Mouse (Mus musculus): ENCODE data around the gene Hnrnph3. TPM values are rescaled to one million over a fixed set of nuclear protein-coding genes. Genes with fewer than 3 reads are reported as not detected.
"Not testable (repeated sequence)": the region's sequence is repeated elsewhere in the genome, so short reads cannot be mapped to it uniquely, and the experiment has no call there.

The Hnrnph3 gene
- polyA plus RNA-seq, 1 experiment from 2014 or later = 81.2 TPM

DNA sequence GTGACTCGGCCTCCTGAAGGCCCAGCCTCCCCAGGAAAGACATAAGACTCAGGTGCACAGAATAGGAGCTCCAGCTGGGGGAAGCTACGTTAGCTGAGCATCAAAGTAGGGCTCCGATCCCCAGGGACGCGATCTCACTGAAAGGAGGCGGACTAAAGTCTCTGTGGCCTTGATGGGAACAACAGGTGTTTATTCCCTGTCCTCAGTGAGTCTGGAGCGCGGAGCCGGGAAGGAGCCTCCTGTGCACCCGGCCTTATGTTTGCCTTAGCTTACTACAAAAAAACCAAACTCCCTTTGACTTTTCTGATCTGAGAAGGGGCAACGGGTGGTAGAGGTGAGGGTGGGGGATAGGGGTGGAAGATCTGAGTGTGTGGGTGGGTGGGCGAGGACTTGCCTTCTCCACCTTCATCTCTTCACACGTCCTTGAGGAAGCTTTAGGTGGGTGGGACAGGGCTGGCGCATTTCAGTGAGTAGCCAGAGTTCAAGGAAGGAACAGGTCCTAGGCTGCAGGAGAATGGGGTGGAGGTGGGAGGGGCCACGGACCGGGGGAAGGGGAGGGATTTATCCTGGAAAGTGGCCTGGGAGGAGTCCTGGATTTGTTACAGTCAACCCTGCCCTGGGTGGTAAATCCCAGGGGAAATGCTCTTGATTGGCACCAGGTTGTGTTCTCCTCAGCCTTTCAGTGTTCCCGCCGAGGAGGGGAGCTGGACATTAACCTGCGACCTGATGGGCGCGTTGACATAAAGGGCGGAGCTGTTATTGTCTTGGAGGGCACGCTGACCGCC is 33.1 kb upstream of the Hnrnph3 start:
- 43% methylated on average over 24 of the region's 24 CpGs for WGBS
- Histone ChIP-seq H3K9me3 (replicated peaks; ENCODE audit: control insufficient read depth, low read length) (no peaks in the 10 kb centered on the region), H3K27me3 (replicated peaks; ENCODE audit: control insufficient read depth, insufficient read depth, low read length) (no peaks in the 10 kb centered on the region), H3K4me2 (ENCODE audit: low read length) (no peak overlapping the region), H3K9ac (ENCODE audit: low read length) (no peak overlapping the region), H3K4me3 (ENCODE audit: low read depth, low read length) (no peak overlapping the region), H3K4me1 (ENCODE audit: control insufficient read depth, insufficient read depth, low read length) (no peaks in the 10 kb centered on the region), H3K27ac (ENCODE audit: low read depth, low read length) (no peak overlapping the region), H3K36me3 (ENCODE audit: control insufficient read depth, insufficient read depth, low read length) (no peaks in the 10 kb centered on the region)
- ATAC-seq (no peak), DNase-seq (ENCODE audit: low spot score) (no peak)

DNA sequence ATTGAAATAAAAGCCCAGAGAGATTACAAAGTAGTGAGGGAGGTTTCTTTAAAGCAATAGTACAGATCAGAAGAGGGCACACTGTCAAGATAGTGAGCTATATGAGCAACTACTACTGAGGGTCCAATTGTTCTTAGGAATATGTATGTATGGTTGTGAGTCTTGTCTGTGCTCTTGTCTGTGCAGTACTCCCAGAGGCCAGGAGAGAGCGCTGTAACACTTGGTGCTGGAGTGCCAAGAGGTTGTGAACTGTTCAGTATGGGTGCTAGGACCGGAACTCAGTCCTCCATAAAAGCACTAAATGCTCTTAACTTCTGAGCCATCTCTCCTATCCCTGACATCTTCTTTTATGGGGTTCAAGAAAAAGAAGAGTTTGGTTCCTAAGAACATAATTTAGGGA is 30.6 kb upstream of the Hnrnph3 start:
- H3K9me3 ChIP-seq (replicated peaks; ENCODE audit: control insufficient read depth, low read length) = no peaks in the 10 kb centered on the region
- H3K9ac ChIP-seq (ENCODE audit: low read length) = no peak overlapping the region
- ATAC-seq (no peak), DNase-seq (ENCODE audit: low spot score) (no peak)
- no peak overlapping the region for H3K4me2 ChIP-seq (ENCODE audit: low read length)
- no peaks in the 10 kb centered on the region for H3K4me1 ChIP-seq (ENCODE audit: control insufficient read depth, insufficient read depth, low read length)
- H3K27me3 ChIP-seq (replicated peaks; ENCODE audit: control insufficient read depth, insufficient read depth, low read length) = no peaks in the 10 kb centered on the region
- no peaks in the 10 kb centered on the region for H3K36me3 ChIP-seq (ENCODE audit: control insufficient read depth, insufficient read depth, low read length)
- WGBS = 79% methylated on average over 2 of the region's 2 CpGs
- no peak overlapping the region for H3K27ac ChIP-seq (ENCODE audit: low read depth, low read length)
- H3K4me3 ChIP-seq (ENCODE audit: low read depth, low read length) = no peak overlapping the region

DNA sequence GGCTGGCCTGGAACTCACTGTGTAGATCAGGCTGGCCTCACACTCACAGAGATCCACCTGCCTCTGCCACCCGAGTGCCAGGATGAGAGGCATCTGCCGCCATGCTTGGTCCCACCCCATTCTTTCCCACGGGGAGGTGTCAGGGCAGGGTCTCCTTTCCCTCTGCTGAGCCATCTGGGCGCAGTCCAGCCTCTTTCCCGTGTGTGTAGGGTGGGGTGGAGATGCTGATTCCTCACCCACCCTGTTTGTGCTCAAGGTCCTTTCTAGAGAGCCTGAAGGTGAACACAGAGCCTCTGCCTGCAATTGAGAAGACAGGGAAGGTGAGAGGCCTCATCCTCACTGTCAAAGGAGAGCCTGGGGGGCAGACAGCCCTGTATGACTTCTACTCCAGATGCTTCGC is 30.1 kb upstream of the Hnrnph3 start:
- not testable (repeated sequence) for H3K36me3 ChIP-seq (ENCODE audit: control insufficient read depth, insufficient read depth, low read length); H3K4me3 ChIP-seq (ENCODE audit: low read depth, low read length); H3K4me1 ChIP-seq (ENCODE audit: control insufficient read depth, insufficient read depth, low read length); H3K4me2 ChIP-seq (ENCODE audit: low read length); H3K9me3 ChIP-seq (replicated peaks; ENCODE audit: control insufficient read depth, low read length); H3K27me3 ChIP-seq (replicated peaks; ENCODE audit: control insufficient read depth, insufficient read depth, low read length); H3K27ac ChIP-seq (ENCODE audit: low read depth, low read length); DNase-seq (ENCODE audit: low spot score); H3K9ac ChIP-seq (ENCODE audit: low read length); ATAC-seq
- WGBS = 88% methylated on average over 6 of the region's 6 CpGs

DNA sequence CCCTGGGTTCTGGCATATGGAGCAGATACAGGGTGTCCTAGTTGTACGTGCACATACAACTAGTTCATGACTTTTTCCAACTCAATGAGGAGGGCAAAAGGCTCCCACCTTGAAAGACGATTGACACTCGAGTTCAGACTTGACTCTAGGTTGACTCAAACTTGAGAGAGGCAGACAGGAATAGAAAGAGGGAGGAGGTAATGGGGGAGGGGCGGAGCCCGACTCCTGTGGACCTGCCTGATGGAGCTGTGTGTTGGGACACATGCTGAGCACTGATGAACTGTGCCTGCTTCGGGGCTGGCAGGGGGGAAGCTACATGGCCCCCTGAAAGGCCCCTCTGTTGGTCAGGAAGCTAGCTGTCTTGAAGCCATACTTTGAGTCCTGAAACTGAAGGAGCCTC is 29.0 kb upstream of the Hnrnph3 start:
- 52% methylated on average over 6 of the region's 6 CpGs for WGBS

DNA sequence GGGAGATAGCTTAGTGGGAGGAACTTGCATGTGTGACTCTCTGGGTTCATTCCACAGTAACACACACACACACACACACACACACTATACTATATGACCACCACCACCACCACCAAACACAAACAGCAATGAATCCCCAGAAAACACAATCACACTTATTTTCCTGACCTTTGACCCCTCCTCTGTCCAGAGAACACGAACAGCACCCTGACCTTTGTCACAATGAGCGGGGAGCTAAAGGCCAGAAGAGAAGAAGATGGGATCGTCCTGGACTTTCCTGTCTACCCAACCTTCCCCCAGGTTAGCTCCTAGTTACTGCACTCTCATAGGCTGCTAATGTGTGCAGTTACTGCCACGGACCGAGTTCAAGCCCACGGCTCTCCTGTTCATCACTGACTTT is 28.0 kb upstream of the Hnrnph3 start:
- 89% methylated on average over 6 of the region's 6 CpGs for WGBS
- no peak overlapping the region for H3K4me3 ChIP-seq (ENCODE audit: low read depth, low read length)

More for the DNA sequence above, 29.0 kb upstream of the Hnrnph3 start:
- no peak overlapping the region for H3K9ac ChIP-seq (ENCODE audit: low read length)
- no peak for DNase-seq (ENCODE audit: low spot score)
- H3K4me3 ChIP-seq (ENCODE audit: low read depth, low read length) = no peak overlapping the region
- no peak for ATAC-seq
- no peaks in the 10 kb centered on the region for H3K4me1 ChIP-seq (ENCODE audit: control insufficient read depth, insufficient read depth, low read length)
- H3K36me3 ChIP-seq (ENCODE audit: control insufficient read depth, insufficient read depth, low read length) = no peaks in the 10 kb centered on the region
- no peak overlapping the region for H3K27ac ChIP-seq (ENCODE audit: low read depth, low read length)
- no peaks in the 10 kb centered on the region for H3K27me3 ChIP-seq (replicated peaks; ENCODE audit: control insufficient read depth, insufficient read depth, low read length)
- no peaks in the 10 kb centered on the region for H3K9me3 ChIP-seq (replicated peaks; ENCODE audit: control insufficient read depth, low read length)
- H3K4me2 ChIP-seq (ENCODE audit: low read length) = no peak overlapping the region

DNA sequence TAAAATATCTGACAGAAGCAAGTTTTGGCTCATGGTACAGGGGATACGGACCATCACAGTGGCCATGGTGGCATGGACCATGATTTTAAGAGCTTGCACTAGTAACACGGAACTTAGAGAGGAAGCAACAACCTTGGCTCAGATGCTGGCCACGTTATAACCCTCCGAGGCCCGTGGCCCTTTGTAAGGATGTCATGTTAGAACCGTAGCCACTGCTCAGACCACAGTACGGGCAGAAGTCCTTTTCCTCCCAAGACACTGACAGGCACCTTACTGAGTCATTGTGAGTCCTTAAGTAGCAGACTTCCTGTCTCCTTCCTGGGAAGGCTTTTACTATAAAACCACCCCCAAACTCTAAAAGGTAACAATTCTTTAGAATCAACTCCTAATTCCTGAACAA is 27.2 kb upstream of the Hnrnph3 start:
- Histone ChIP-seq H3K4me2 (ENCODE audit: low read length) (no peak overlapping the region), H3K9ac (ENCODE audit: low read length) (no peak overlapping the region), H3K27me3 (replicated peaks; ENCODE audit: control insufficient read depth, insufficient read depth, low read length) (no peaks in the 10 kb centered on the region), H3K4me3 (ENCODE audit: low read depth, low read length) (no peak overlapping the region), H3K9me3 (replicated peaks; ENCODE audit: control insufficient read depth, low read length) (no peaks in the 10 kb centered on the region), H3K27ac (ENCODE audit: low read depth, low read length) (no peak overlapping the region), H3K36me3 (ENCODE audit: control insufficient read depth, insufficient read depth, low read length) (no peaks in the 10 kb centered on the region), H3K4me1 (ENCODE audit: control insufficient read depth, insufficient read depth, low read length) (no peaks in the 10 kb centered on the region)
- ATAC-seq = no peak
- DNase-seq (ENCODE audit: low spot score) = no peak
- 77% methylated on average over 7 of the region's 7 CpGs for WGBS

More for the DNA sequence above, 28.0 kb upstream of the Hnrnph3 start:
- no peak for DNase-seq (ENCODE audit: low spot score)
- Histone ChIP-seq H3K9ac (ENCODE audit: low read length) (no peak overlapping the region), H3K4me2 (ENCODE audit: low read length) (no peak overlapping the region), H3K4me1 (ENCODE audit: control insufficient read depth, insufficient read depth, low read length) (no peaks in the 10 kb centered on the region), H3K27me3 (replicated peaks; ENCODE audit: control insufficient read depth, insufficient read depth, low read length) (no peaks in the 10 kb centered on the region), H3K36me3 (ENCODE audit: control insufficient read depth, insufficient read depth, low read length) (no peaks in the 10 kb centered on the region), H3K27ac (ENCODE audit: low read depth, low read length) (no peak overlapping the region), H3K9me3 (replicated peaks; ENCODE audit: control insufficient read depth, low read length) (no peaks in the 10 kb centered on the region)
- no peak for ATAC-seq

DNA sequence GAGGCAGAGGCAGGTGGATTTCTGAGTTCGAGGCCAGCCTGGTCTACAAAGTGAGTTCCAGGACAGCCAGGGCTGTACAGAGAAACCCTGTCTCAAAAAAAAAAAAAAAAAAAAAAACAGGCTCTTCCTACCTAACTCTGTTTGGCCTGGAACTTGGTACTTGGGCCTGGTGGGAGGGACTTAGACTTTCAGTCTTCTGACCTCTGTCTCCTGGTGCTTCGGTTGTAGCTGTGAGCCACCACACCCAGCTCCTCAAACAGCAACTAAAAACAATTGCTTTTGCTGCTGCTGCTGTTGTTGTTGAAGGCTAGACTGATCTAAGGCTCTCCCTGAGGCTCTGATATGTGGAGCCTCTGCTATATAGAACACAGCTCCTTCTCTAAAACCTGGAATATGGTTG is 25.1 kb upstream of the Hnrnph3 start:
- no peak overlapping the region for H3K4me2 ChIP-seq (ENCODE audit: low read length)
- ATAC-seq (no peak), DNase-seq (ENCODE audit: low spot score) (no peak)
- H3K27me3 ChIP-seq (replicated peaks; ENCODE audit: control insufficient read depth, insufficient read depth, low read length) = no peaks in the 10 kb centered on the region
- H3K4me3 ChIP-seq (ENCODE audit: low read depth, low read length) = no peak overlapping the region
- no peak overlapping the region for H3K27ac ChIP-seq (ENCODE audit: low read depth, low read length)
- no peaks in the 10 kb centered on the region for H3K9me3 ChIP-seq (replicated peaks; ENCODE audit: control insufficient read depth, low read length)
- no peaks in the 10 kb centered on the region for H3K4me1 ChIP-seq (ENCODE audit: control insufficient read depth, insufficient read depth, low read length)
- WGBS = 85% methylated on average over 2 of the region's 2 CpGs
- no peak overlapping the region for H3K9ac ChIP-seq (ENCODE audit: low read length)
- no peaks in the 10 kb centered on the region for H3K36me3 ChIP-seq (ENCODE audit: control insufficient read depth, insufficient read depth, low read length)

DNA sequence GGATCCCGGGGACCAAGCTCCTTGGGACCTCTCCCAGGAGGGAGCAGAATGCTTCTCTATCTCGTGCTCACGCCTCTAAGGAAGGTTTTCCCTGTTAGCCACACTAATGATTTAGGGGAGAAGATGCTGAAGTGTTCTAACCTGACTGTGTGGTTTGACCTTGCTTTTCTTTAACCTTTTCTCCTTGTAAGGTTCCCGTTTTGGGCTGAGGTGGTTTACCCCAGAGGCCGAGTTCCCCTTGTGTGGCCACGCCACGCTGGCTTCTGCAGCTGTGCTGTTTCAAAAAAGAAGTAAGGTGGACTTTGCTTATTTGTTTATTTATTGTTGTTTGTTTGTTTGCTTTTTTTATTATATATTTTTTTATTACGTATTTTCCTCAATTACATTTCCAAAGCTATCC is 23.7 kb upstream of the Hnrnph3 start:
- DNase-seq (ENCODE audit: low spot score) (no peak), ATAC-seq (no peak)
- Histone ChIP-seq H3K4me2 (ENCODE audit: low read length) (no peak overlapping the region), H3K27me3 (replicated peaks; ENCODE audit: control insufficient read depth, insufficient read depth, low read length) (no peaks in the 10 kb centered on the region), H3K4me3 (ENCODE audit: low read depth, low read length) (no peak overlapping the region), H3K36me3 (ENCODE audit: control insufficient read depth, insufficient read depth, low read length) (no peaks in the 10 kb centered on the region), H3K4me1 (ENCODE audit: control insufficient read depth, insufficient read depth, low read length) (no peaks in the 10 kb centered on the region), H3K9me3 (replicated peaks; ENCODE audit: control insufficient read depth, low read length) (no peaks in the 10 kb centered on the region), H3K9ac (ENCODE audit: low read length) (no peak overlapping the region), H3K27ac (ENCODE audit: low read depth, low read length) (no peak overlapping the region)
- WGBS = 94% methylated on average over 8 of the region's 8 CpGs

DNA sequence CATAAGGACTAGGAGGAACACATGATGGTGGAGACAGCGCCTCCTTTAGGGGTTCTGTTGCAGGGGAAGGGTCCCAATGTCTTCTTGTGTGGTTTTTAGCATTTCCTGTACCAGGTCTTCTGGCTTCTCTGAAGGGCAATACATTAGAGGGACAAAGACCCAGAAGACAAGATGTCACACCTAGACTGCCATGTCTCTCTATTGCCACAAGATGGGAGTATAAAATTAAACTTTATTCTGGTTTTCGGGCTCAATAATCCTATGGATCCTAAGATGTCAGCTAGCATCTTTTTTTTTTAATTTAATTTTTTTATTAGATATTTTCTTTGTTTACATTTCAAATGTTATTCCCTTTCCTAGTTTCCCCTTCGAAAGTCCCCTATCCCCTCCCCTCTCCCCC is 19.1 kb upstream of the Hnrnph3 start:
- ATAC-seq = no peak
- DNase-seq (ENCODE audit: low spot score) = peak; percentile 41
- no peaks in the 10 kb centered on the region for H3K36me3 ChIP-seq (ENCODE audit: control insufficient read depth, insufficient read depth, low read length)
- no peaks in the 10 kb centered on the region for H3K9me3 ChIP-seq (replicated peaks; ENCODE audit: control insufficient read depth, low read length)
- H3K4me2 ChIP-seq (ENCODE audit: low read length) = no peak overlapping the region
- no peak overlapping the region for H3K4me3 ChIP-seq (ENCODE audit: low read depth, low read length)
- H3K27me3 ChIP-seq (replicated peaks; ENCODE audit: control insufficient read depth, insufficient read depth, low read length) = no peaks in the 10 kb centered on the region
- WGBS = 67% methylated on average over 3 of the region's 3 CpGs
- H3K4me1 ChIP-seq (ENCODE audit: control insufficient read depth, insufficient read depth, low read length) = no peaks in the 10 kb centered on the region
- no peak overlapping the region for H3K9ac ChIP-seq (ENCODE audit: low read length)
- no peak overlapping the region for H3K27ac ChIP-seq (ENCODE audit: low read depth, low read length)
